Mouse (Mus musculus) stomach, embryonic 16.5 days (tissue): ENCODE results near the gene Hist1h2aa. TPM values are rescaled to one million over a fixed set of nuclear protein-coding genes. Genes with fewer than 3 reads are reported as not detected.

ENCODE experiments used
- ATAC-seq: fragments of 200-750 bp; cut with Nextera tagmentation; 2 replicates; pipeline ENCODE4 v1.8.0; 2017; ENCODE audit warnings: moderate number of reproducible peaks, moderate TSS enrichment; ENCODE audit not compliant: insufficient read depth, low FRiP score
- H3K27ac ChIP-seq: fragments of 300-500 bp; sonication (generic); 2 replicates; pipeline ENCODE4 v1.5.1; 2014; ENCODE audit warnings: low read length
- H3K27me3 ChIP-seq: fragments of 300-500 bp; sonication (generic); 2 replicates; pipeline ENCODE4 v1.6.1; 2014; ENCODE audit warnings: low read length, control low read depth, mixed read lengths; ENCODE audit not compliant: control insufficient read depth, insufficient read depth
- H3K36me3 ChIP-seq: fragments of 300-500 bp; sonication (generic); 2 replicates; pipeline ENCODE4 v1.6.1; 2014; ENCODE audit warnings: low read length; ENCODE audit not compliant: control insufficient read depth, insufficient read depth
- H3K4me1 ChIP-seq: fragments of 300-500 bp; sonication (generic); 2 replicates; pipeline ENCODE4 v1.6.1; 2014; ENCODE audit warnings: low read length, control low read depth, mixed read lengths; ENCODE audit not compliant: control insufficient read depth, insufficient read depth
- H3K4me2 ChIP-seq: fragments of 300-500 bp; sonication (generic); 2 replicates; pipeline ENCODE4 v1.6.1; 2014; ENCODE audit warnings: low read depth, low read length, mixed read lengths
- H3K4me3 ChIP-seq: fragments of 300-500 bp; sonication (generic); replicated peaks from 2 replicates; pipeline ENCODE4 v1.5.1; 2014; ENCODE audit warnings: mild to moderate bottlenecking, low read length
- H3K9ac ChIP-seq: fragments of 300-500 bp; sonication (generic); 2 replicates; pipeline ENCODE4 v1.6.1; 2014; ENCODE audit warnings: low read length
- H3K9me3 ChIP-seq: fragments of 300-500 bp; sonication (generic); replicated peaks from 2 replicates; pipeline ENCODE4 v1.6.1; 2016; ENCODE audit warnings: low read length, control low read depth; ENCODE audit not compliant: control insufficient read depth
- WGBS: fragments of 180-500 bp; shearing (Covaris S2); extraction: QIAGEN DNeasy Blood & Tissue Kit; methylation state at CpG from one replicate; pipeline ENCODE4 v1.1.7; 2014; 5-methylcytosine and 5-hydroxymethylcytosine counted together
- polyA plus RNA-seq: library from polyadenylated mRNA; unstranded; fragments of >200 nt; fragmentation: Nextera tagmentation; extraction: Ambion mirVana; gene quantifications from 2 replicates; pipeline ENCODE4 v1.2.1, GENCODE M21; 2015

Gene Hist1h2aa
- polyA plus RNA-seq, 1 experiment from 2014 or later = not detected

GRCm38 (mm10) chr13:23933421-23934210, 646 bp upstream of the Hist1h2aa start, which contains the start of gene Hist1h2ba:
Gene Hist1h2ba, minus strand, starts transcription at chr13:23934156.
- Histone ChIP-seq H3K27me3 (no peaks in the 10 kb centered on the region), H3K9ac (no peak within 1 kb of the TSS), H3K4me1 (peaks cover 2% of the 10 kb centered on the region; the same call in 1 of the 2 replicates), H3K9me3 (no peaks in the 10 kb centered on the region), H3K36me3 (no peaks in the 10 kb centered on the region), H3K4me3 (no peak within 1 kb of the TSS), H3K4me2 (no peak within 1 kb of the TSS), H3K27ac (no peak within 1 kb of the TSS)
- ATAC-seq = no peak
- WGBS = 91% methylated on average over 36 of the region's 39 CpGs

- no peaks in the 10 kb centered on the region for H3K27me3 ChIP-seq
- no peak overlapping the region for H3K27ac ChIP-seq
- no peak overlapping the region for H3K9ac ChIP-seq
- H3K4me1 ChIP-seq = no peaks in the 10 kb centered on the region
- H3K4me2 ChIP-seq = no peak overlapping the region
- H3K4me3 ChIP-seq = no peak overlapping the region
- no peaks in the 10 kb centered on the region for H3K9me3 ChIP-seq
- WGBS = 86% methylated on average over 1 of the region's 1 CpGs
- no peaks in the 10 kb centered on the region for H3K36me3 ChIP-seq
- no peak for ATAC-seq
Observed at GRCm38 (mm10) chr13:23938699-23939098, 4.4 kb downstream of the Hist1h2aa start.

GRCm38 (mm10) chr13:23940291-23940690, 6.0 kb downstream of the Hist1h2aa start:
- no peaks in the 10 kb centered on the region for H3K36me3 ChIP-seq
- no peak overlapping the region for H3K27ac ChIP-seq
- H3K9me3 ChIP-seq = no peaks in the 10 kb centered on the region
- H3K9ac ChIP-seq = no peak overlapping the region
- no peaks in the 10 kb centered on the region for H3K4me1 ChIP-seq
- no peak overlapping the region for H3K4me2 ChIP-seq
- WGBS = 56% methylated on average over 6 of the region's 6 CpGs
- H3K4me3 ChIP-seq = no peak overlapping the region
- H3K27me3 ChIP-seq = no peaks in the 10 kb centered on the region
- no peak; the same call in 1 of the 2 replicates for ATAC-seq

GRCm38 (mm10) chr13:23942861-23943260, 8.6 kb downstream of the Hist1h2aa start:
- Histone ChIP-seq H3K27me3 (no peaks in the 10 kb centered on the region), H3K4me1 (no peaks in the 10 kb centered on the region), H3K4me3 (no peak overlapping the region), H3K4me2 (no peak overlapping the region), H3K9ac (no peak overlapping the region), H3K27ac (no peak overlapping the region), H3K36me3 (no peaks in the 10 kb centered on the region), H3K9me3 (no peaks in the 10 kb centered on the region)
- 55% methylated on average over 2 of the region's 2 CpGs for WGBS
- ATAC-seq = no peak

- Histone ChIP-seq H3K4me2 (no peak overlapping the region), H3K27ac (no peak overlapping the region), H3K27me3 (no peaks in the 10 kb centered on the region), H3K4me3 (no peak overlapping the region), H3K9me3 (no peaks in the 10 kb centered on the region), H3K36me3 (no peaks in the 10 kb centered on the region), H3K9ac (no peak overlapping the region), H3K4me1 (no peaks in the 10 kb centered on the region)
- ATAC-seq = no peak
- WGBS = 44% methylated on average over 2 of the region's 2 CpGs
Observed at GRCm38 (mm10) chr13:23946254-23946653, 12.0 kb downstream of the Hist1h2aa start.

- no peak overlapping the region for H3K9ac ChIP-seq
- H3K36me3 ChIP-seq = no peaks in the 10 kb centered on the region
- WGBS = 61% methylated on average over 14 of the region's 14 CpGs
- H3K4me2 ChIP-seq = no peak overlapping the region
- no peak overlapping the region for H3K4me3 ChIP-seq
- H3K27me3 ChIP-seq = no peaks in the 10 kb centered on the region
- no peak for ATAC-seq
- no peaks in the 10 kb centered on the region for H3K9me3 ChIP-seq
- no peaks in the 10 kb centered on the region for H3K4me1 ChIP-seq
- H3K27ac ChIP-seq = no peak overlapping the region
Observed at GRCm38 (mm10) chr13:23949484-23950246, 15.4 kb downstream of the Hist1h2aa start.

- Histone ChIP-seq H3K27ac (no peak overlapping the region), H3K4me1 (no peaks in the 10 kb centered on the region), H3K36me3 (no peaks in the 10 kb centered on the region), H3K9me3 (no peaks in the 10 kb centered on the region), H3K4me2 (no peak overlapping the region), H3K9ac (no peak overlapping the region), H3K4me3 (no peak overlapping the region), H3K27me3 (no peaks in the 10 kb centered on the region)
- WGBS = 67% methylated on average over 3 of the region's 3 CpGs
- no peak for ATAC-seq
Observed at GRCm38 (mm10) chr13:23950928-23951327, 16.7 kb downstream of the Hist1h2aa start.

- Histone ChIP-seq H3K9me3 (no peaks in the 10 kb centered on the region), H3K9ac (no peak overlapping the region), H3K36me3 (no peaks in the 10 kb centered on the region), H3K4me1 (no peaks in the 10 kb centered on the region), H3K4me2 (no peak overlapping the region), H3K4me3 (no peak overlapping the region), H3K27me3 (no peaks in the 10 kb centered on the region), H3K27ac (no peak overlapping the region)
- ATAC-seq = no peak
- 14% methylated on average over 2 of the region's 2 CpGs for WGBS
Observed at GRCm38 (mm10) chr13:23959776-23960175, 25.5 kb downstream of the Hist1h2aa start.

- no peaks in the 10 kb centered on the region for H3K27me3 ChIP-seq
- ATAC-seq = no peak
- H3K9ac ChIP-seq = no peak overlapping the region
- no peak overlapping the region for H3K4me3 ChIP-seq
- no peaks in the 10 kb centered on the region for H3K36me3 ChIP-seq
- H3K9me3 ChIP-seq = no peaks in the 10 kb centered on the region
- WGBS = 78% methylated on average over 2 of the region's 2 CpGs
- no peaks in the 10 kb centered on the region for H3K4me1 ChIP-seq
- no peak overlapping the region for H3K27ac ChIP-seq
- no peak overlapping the region for H3K4me2 ChIP-seq
Observed at GRCm38 (mm10) chr13:23964909-23965308, 30.6 kb downstream of the Hist1h2aa start.
